Mouse (Mus musculus): Measurements from ENCODE around the gene Kmt2a. TPM values are rescaled to one million over a fixed set of nuclear protein-coding genes. Genes with fewer than 3 reads are reported as not detected.
A peak's percentile ranks its signal among the peaks of the same experiment; 100 is the strongest.

The Kmt2a gene
- polyA plus RNA-seq, 1 experiment from 2014 or later: 19.3 TPM

GRCm38 (mm10) chr9:44873665-44874064 is 7.4 kb downstream of the Kmt2a start:
- no peaks in the 10 kb centered on the region for H3K9me3 ChIP-seq (ENCODE audit: control insufficient read depth, low read length)
- no peak overlapping the region for H3K9ac ChIP-seq
- no peak overlapping the region for H3K4me3 ChIP-seq (replicated peaks; ENCODE audit: low read length)
- no peak for DNase-seq (ENCODE audit: low spot score)
- WGBS: 75% methylated on average over 5 of the region's 5 CpGs
- H3K27me3 ChIP-seq (ENCODE audit: control insufficient read depth, insufficient read depth, low read length): no peaks in the 10 kb centered on the region
- peaks cover 7% of the 10 kb centered on the region for H3K36me3 ChIP-seq (replicated peaks; ENCODE audit: control insufficient read depth, insufficient read depth)
- no peak overlapping the region for H3K4me2 ChIP-seq (replicated peaks)
- ATAC-seq (ENCODE audit: low FRiP score): no peak
- peaks cover 40% of the 10 kb centered on the region for H3K4me1 ChIP-seq (replicated peaks; ENCODE audit: control insufficient read depth, insufficient read depth, low read length)
- H3K27ac ChIP-seq: no peak overlapping the region

GRCm38 (mm10) chr9:44868336-44869094 is 12.6 kb downstream of the Kmt2a start:
- no peaks in the 10 kb centered on the region for H3K9me3 ChIP-seq (ENCODE audit: control insufficient read depth, low read length)
- DNase-seq (ENCODE audit: low spot score) (no peak), ATAC-seq (ENCODE audit: low FRiP score) (no peak)
- H3K27me3 ChIP-seq (ENCODE audit: control insufficient read depth, insufficient read depth, low read length): no peaks in the 10 kb centered on the region
- H3K4me2 ChIP-seq (replicated peaks): no peak overlapping the region
- H3K4me3 ChIP-seq (replicated peaks; ENCODE audit: low read length): no peak overlapping the region
- H3K36me3 ChIP-seq (replicated peaks; ENCODE audit: control insufficient read depth, insufficient read depth): peaks cover 21% of the 10 kb centered on the region
- H3K9ac ChIP-seq: no peak overlapping the region
- peaks cover 10% of the 10 kb centered on the region for H3K4me1 ChIP-seq (replicated peaks; ENCODE audit: control insufficient read depth, insufficient read depth, low read length)
- WGBS: 85% methylated on average over 13 of the region's 13 CpGs
- no peak overlapping the region for H3K27ac ChIP-seq

GRCm38 (mm10) chr9:44867664-44868063 is 13.4 kb downstream of the Kmt2a start:
- H3K9ac ChIP-seq: no peak overlapping the region
- 93% methylated on average over 3 of the region's 3 CpGs for WGBS
- no peak overlapping the region for H3K4me3 ChIP-seq (replicated peaks; ENCODE audit: low read length)
- peaks cover 10% of the 10 kb centered on the region for H3K4me1 ChIP-seq (replicated peaks; ENCODE audit: control insufficient read depth, insufficient read depth, low read length)
- H3K27ac ChIP-seq: no peak overlapping the region
- H3K36me3 ChIP-seq (replicated peaks; ENCODE audit: control insufficient read depth, insufficient read depth): peaks cover 21% of the 10 kb centered on the region
- DNase-seq (ENCODE audit: low spot score) (no peak), ATAC-seq (ENCODE audit: low FRiP score) (no peak)
- H3K4me2 ChIP-seq (replicated peaks): no peak overlapping the region
- no peaks in the 10 kb centered on the region for H3K27me3 ChIP-seq (ENCODE audit: control insufficient read depth, insufficient read depth, low read length)
- H3K9me3 ChIP-seq (ENCODE audit: control insufficient read depth, low read length): no peaks in the 10 kb centered on the region

GRCm38 (mm10) chr9:44866501-44867240 is 14.4 kb downstream of the Kmt2a start:
- H3K9me3 ChIP-seq (ENCODE audit: control insufficient read depth, low read length): no peaks in the 10 kb centered on the region
- no peaks in the 10 kb centered on the region for H3K27me3 ChIP-seq (ENCODE audit: control insufficient read depth, insufficient read depth, low read length)
- DNase-seq (ENCODE audit: low spot score) (peak; percentile 36), ATAC-seq (ENCODE audit: low FRiP score) (no peak)
- WGBS: 54% methylated on average over 9 of the region's 9 CpGs
- H3K27ac ChIP-seq: no peak overlapping the region
- peaks cover 26% of the 10 kb centered on the region for H3K36me3 ChIP-seq (replicated peaks; ENCODE audit: control insufficient read depth, insufficient read depth)
- peaks cover 10% of the 10 kb centered on the region for H3K4me1 ChIP-seq (replicated peaks; ENCODE audit: control insufficient read depth, insufficient read depth, low read length)
- H3K4me3 ChIP-seq (replicated peaks; ENCODE audit: low read length): no peak overlapping the region
- H3K4me2 ChIP-seq (replicated peaks): no peak overlapping the region
- H3K9ac ChIP-seq: no peak overlapping the region

- DNase-seq (ENCODE audit: low spot score): no peak
- Histone ChIP-seq H3K9me3 (ENCODE audit: control insufficient read depth, low read length) (no peaks in the 10 kb centered on the region), H3K27ac (no peak overlapping the region), H3K4me1 (replicated peaks; ENCODE audit: control insufficient read depth, insufficient read depth, low read length) (no peaks in the 10 kb centered on the region), H3K36me3 (replicated peaks; ENCODE audit: control insufficient read depth, insufficient read depth) (peaks cover 36% of the 10 kb centered on the region), H3K9ac (no peak overlapping the region), H3K27me3 (ENCODE audit: control insufficient read depth, insufficient read depth, low read length) (no peaks in the 10 kb centered on the region), H3K4me2 (replicated peaks) (no peak overlapping the region), H3K4me3 (replicated peaks; ENCODE audit: low read length) (no peak overlapping the region)
- ATAC-seq (ENCODE audit: low FRiP score): no peak
Measured at GRCm38 (mm10) chr9:44861121-44861520, 20.0 kb downstream of the Kmt2a start.

- Histone ChIP-seq H3K27me3 (ENCODE audit: control insufficient read depth, insufficient read depth, low read length) (no peaks in the 10 kb centered on the region), H3K36me3 (replicated peaks; ENCODE audit: control insufficient read depth, insufficient read depth) (peaks cover 18% of the 10 kb centered on the region; the same call in 1 of the 2 replicates), H3K27ac (no peak overlapping the region), H3K9me3 (ENCODE audit: control insufficient read depth, low read length) (no peaks in the 10 kb centered on the region), H3K4me2 (replicated peaks) (no peak overlapping the region), H3K4me3 (replicated peaks; ENCODE audit: low read length) (no peak overlapping the region), H3K4me1 (replicated peaks; ENCODE audit: control insufficient read depth, insufficient read depth, low read length) (0 out of 2 replicates have a peak, but pooled peaks cover 5% of the 10 kb centered on the region), H3K9ac (no peak overlapping the region)
- WGBS: 84% methylated on average over 3 of the region's 3 CpGs
- DNase-seq (ENCODE audit: low spot score): no peak
- ATAC-seq (ENCODE audit: low FRiP score): no peak
Measured at GRCm38 (mm10) chr9:44858657-44859056, 22.4 kb downstream of the Kmt2a start.

GRCm38 (mm10) chr9:44857405-44857992 is 23.6 kb downstream of the Kmt2a start:
- 0 out of 2 replicates have a peak, but pooled peaks cover 5% of the 10 kb centered on the region for H3K4me1 ChIP-seq (replicated peaks; ENCODE audit: control insufficient read depth, insufficient read depth, low read length)
- H3K27me3 ChIP-seq (ENCODE audit: control insufficient read depth, insufficient read depth, low read length): no peaks in the 10 kb centered on the region
- no peak overlapping the region for H3K4me2 ChIP-seq (replicated peaks)
- no peak overlapping the region for H3K27ac ChIP-seq
- 92% methylated on average over 17 of the region's 17 CpGs for WGBS
- DNase-seq (ENCODE audit: low spot score) (no peak), ATAC-seq (ENCODE audit: low FRiP score) (no peak)
- H3K36me3 ChIP-seq (replicated peaks; ENCODE audit: control insufficient read depth, insufficient read depth): peaks cover 22% of the 10 kb centered on the region; the same call in 1 of the 2 replicates
- H3K4me3 ChIP-seq (replicated peaks; ENCODE audit: low read length): no peak overlapping the region
- no peak overlapping the region for H3K9ac ChIP-seq
- H3K9me3 ChIP-seq (ENCODE audit: control insufficient read depth, low read length): no peaks in the 10 kb centered on the region

- H3K4me3 ChIP-seq (replicated peaks; ENCODE audit: low read length): no peak overlapping the region
- WGBS: 80% methylated on average over 6 of the region's 6 CpGs
- 0 out of 2 replicates have a peak, but pooled peaks cover 5% of the 10 kb centered on the region for H3K4me1 ChIP-seq (replicated peaks; ENCODE audit: control insufficient read depth, insufficient read depth, low read length)
- H3K9ac ChIP-seq: no peak overlapping the region
- H3K4me2 ChIP-seq (replicated peaks): no peak overlapping the region
- H3K36me3 ChIP-seq (replicated peaks; ENCODE audit: control insufficient read depth, insufficient read depth): peaks cover 15% of the 10 kb centered on the region; the same call in 1 of the 2 replicates
- H3K27me3 ChIP-seq (ENCODE audit: control insufficient read depth, insufficient read depth, low read length): no peaks in the 10 kb centered on the region
- DNase-seq (ENCODE audit: low spot score) (no peak), ATAC-seq (ENCODE audit: low FRiP score) (no peak)
- no peak overlapping the region for H3K27ac ChIP-seq
- no peaks in the 10 kb centered on the region for H3K9me3 ChIP-seq (ENCODE audit: control insufficient read depth, low read length)
Measured at GRCm38 (mm10) chr9:44855153-44855552, 25.9 kb downstream of the Kmt2a start.

- Histone ChIP-seq H3K4me3 (replicated peaks; ENCODE audit: low read length) (no peak overlapping the region), H3K27me3 (ENCODE audit: control insufficient read depth, insufficient read depth, low read length) (no peaks in the 10 kb centered on the region), H3K4me2 (replicated peaks) (no peak overlapping the region), H3K36me3 (replicated peaks; ENCODE audit: control insufficient read depth, insufficient read depth) (peaks cover 76% of the 10 kb centered on the region), H3K9ac (no peak overlapping the region), H3K27ac (no peak overlapping the region), H3K9me3 (ENCODE audit: control insufficient read depth, low read length) (no peaks in the 10 kb centered on the region), H3K4me1 (replicated peaks; ENCODE audit: control insufficient read depth, insufficient read depth, low read length) (no peaks in the 10 kb centered on the region)
- 86% methylated on average over 6 of the region's 6 CpGs for WGBS
- ATAC-seq (ENCODE audit: low FRiP score) (no peak), DNase-seq (ENCODE audit: low spot score) (no peak)
Measured at GRCm38 (mm10) chr9:44847446-44847845, 33.6 kb downstream of the Kmt2a start.
